Mouse (Mus musculus) yolk sac, embryonic 10.5 days (tissue): ENCODE measurements around the gene Alox5.

Experiments used
- DNase-seq: peaks from one replicate; pipeline ENCODE4 v3.0.0-alpha.2; 2017; ENCODE audit warnings: low spot score

The Alox5 gene

GRCm38 (mm10) chr6:116417518-116418315 is 43.3 kb downstream of the Alox5 start:
- no peak for DNase-seq

GRCm38 (mm10) chr6:116416000-116416552 is 44.9 kb downstream of the Alox5 start:
- DNase-seq = no peak

DNA sequence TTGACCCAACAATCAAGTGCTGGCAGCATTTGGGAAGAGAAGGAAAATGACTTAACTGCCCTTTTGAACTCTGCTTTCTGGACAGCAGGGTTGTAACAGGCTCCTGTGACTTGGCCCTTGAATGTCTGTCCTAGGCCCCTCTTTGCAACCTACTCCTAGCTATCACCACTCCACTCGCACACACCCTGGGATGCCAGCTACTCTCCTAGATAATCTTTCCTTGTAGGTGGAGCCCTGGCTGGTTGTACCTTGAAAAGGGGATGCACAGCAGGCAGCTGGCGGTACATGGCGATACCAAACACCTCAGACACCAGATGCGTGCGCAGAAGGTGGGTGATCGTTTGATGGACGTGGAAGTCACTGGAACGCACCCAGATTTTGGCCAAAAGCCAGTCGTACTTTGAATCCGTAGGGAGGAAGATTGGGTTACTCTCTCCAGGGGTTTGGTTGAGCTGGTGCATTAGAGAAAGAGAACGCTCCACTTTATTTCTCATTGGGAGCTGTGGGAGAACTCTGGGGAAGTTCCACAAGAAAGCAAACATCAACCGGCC is 45.8 kb downstream of the Alox5 start:
- DNase-seq = no peak

DNA sequence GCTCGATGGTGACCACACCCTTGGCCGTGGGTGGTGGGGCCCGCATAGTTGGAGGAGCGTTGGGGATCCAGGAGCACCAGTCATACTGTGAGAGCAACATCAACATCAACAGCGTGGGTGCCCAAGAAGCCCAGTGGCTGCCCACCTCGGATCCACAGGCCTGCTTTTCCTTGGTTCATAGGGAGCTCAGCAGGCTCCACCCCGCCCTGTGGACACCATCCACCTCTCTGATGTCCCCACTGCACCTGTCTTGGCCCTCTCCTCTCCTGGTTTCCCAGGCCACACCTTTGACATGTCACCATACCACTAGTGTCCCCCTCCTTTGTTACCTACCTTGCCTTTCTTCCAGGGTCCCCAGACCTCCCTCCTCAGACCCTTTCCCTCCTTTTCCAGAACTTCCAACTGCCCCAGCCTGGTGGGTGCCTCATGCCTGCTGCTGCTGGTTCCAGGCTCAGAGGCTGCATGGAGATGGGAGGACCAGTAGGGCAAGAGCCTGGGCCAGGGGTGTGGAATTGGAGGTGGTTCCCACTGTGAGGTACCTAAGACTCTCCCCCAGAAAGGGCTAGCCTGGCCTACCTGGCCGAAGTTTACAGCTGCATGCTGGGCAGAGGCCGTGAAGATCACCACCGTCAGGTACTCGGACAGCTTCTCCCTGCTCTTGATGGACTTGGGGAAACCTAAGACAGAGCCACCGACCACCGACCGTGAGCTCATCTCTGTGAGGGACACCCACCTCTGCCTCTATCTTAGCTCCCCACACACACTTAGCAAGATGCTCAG is 48.2 kb downstream of the Alox5 start:
- DNase-seq = no peak

DNA sequence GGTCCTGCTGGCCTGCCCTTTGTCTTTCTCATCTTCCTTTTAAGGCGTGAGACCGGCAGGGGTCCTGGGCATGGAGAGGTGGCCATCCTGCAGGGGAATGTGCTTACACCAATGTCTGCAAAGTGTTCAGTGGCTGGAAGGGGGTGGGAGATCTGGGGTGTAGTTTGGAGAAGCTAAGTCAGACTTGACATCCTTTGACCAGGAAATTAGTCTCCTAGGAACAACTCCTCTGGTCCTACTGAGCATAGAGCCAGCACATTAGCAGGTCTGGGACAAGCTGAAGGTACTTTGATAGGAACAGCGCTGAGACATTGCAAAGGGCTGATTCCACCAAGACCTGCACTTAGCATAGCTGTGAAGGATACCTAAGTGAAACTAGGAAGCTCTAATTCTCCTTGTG is 49.3 kb downstream of the Alox5 start:
- no peak for DNase-seq

DNA sequence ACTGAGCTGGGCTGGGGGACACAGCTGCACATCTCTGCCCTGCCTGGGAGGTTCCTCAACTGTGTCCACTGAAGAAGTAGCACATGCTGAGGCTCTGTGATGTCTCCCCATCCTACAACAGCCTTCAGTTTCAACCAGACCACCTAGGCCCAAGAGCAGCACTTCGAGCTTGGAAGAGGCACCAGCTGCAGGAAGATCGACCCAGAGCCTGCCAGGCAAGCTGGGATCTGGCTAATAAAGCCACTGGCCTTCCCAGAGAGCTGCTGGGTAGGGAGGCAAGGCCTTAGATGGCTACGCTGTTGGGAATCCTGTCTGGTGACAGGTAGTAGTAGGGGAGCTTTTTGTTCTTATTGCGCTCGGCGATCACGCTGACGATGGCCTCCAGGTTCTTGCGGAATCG is 50.5 kb downstream of the Alox5 start:
- DNase-seq = no peak

DNA sequence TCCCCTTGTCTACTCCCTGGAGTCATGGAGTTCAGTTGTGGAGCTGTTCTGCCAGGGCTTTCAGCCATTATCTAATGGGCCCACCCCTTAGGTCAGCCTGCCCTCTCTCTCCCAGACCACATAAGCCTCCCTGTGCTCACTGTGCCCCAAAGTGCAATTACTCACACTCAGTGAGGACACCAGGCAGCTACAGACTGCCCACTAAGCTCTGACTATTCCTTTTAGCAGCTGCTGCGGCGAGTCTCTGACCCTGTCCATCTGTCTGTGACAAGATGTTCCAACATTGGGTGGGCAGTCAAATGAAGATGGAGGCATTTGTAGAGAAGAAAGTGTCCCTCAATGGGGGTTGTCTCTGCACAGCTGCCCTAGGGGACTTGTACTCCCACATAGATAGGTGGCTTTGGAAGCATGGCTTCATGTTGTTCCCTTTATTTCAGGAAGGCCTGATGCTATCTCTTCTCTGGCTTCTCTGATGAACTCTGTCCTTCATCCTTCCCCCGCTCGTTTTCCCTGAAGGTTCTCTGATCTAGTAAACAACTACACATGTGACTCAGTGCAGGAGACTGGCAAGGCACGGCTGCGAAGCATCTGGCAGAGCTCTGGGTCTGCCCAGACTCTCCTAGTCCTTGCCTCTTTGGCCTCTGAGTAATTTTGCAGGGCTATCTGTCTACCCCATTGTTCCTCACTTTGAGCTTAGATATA is 52.9 kb downstream of the Alox5 start:
- no peak for DNase-seq

DNA sequence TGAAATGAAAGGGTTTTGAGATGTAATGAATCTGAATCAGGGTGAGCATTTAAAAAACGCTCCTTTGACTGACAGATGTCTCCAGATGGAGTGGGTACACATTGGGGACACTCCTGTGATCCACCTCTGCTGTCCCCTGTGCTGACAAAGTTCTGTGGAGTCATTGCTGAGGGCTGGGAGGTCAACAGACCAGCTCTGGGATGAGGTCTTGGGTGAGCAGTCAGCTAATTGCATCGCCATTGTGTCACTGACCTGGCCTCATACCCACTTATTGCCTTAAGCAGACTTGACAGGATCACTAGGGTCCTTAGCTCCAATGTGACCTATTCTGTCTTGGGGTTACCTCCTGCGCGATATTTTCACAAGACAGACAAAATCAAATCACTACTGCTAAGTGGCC is 53.8 kb downstream of the Alox5 start:
- no peak for DNase-seq

- DNase-seq = no peak
Measured at GRCm38 (mm10) chr6:116406680-116407079, 54.3 kb downstream of the Alox5 start.

- DNase-seq = no peak
Measured at GRCm38 (mm10) chr6:116406152-116406551, 54.8 kb downstream of the Alox5 start.

DNA sequence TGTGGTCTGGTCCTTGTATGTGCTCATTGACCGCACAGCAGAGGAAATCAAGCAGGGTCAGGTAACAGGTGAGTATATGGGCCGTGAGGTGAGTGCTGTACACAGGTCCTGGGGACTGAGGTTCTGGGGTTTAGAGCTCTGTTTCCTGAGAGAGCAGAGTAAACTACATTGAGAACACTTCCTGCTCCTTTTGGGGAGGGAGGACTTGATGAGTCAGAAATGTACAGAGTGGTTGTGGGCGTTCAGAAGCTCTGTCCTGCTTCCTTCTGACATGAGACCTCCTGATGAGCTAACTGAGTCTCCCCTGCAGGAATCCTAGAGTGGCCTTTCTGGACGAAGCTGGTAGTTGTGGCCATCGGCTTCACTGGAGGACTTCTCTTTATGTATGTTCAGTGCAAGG is 55.3 kb downstream of the Alox5 start:
- no peak for DNase-seq

- DNase-seq = no peak
Measured at GRCm38 (mm10) chr6:116405243-116405642, 55.7 kb downstream of the Alox5 start.

- DNase-seq = no peak
Measured at GRCm38 (mm10) chr6:116402426-116402825, 58.6 kb downstream of the Alox5 start.

GRCm38 (mm10) chr6:116401746-116402423 is 59.1 kb downstream of the Alox5 start:
- DNase-seq = no peak

DNA sequence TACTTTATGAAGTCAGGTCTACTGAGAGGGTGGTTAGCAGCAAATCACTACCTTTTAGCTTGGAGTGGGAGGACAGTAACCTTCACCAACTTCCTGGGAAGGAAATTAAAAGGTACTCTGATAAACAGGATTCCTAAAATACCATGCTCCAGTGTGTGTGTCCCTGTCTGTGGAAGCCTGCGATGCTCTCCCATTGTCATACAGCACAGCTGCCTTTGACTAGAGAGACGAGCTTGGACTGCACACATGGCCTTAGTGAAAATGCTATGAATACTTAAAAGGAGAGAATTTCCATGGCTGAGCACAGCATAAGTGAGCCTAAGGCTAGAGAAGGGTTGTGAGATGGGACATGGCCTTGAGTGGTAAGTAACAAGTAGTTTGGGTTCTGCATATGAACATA is 62.8 kb downstream of the Alox5 start:
- DNase-seq = no peak

DNA sequence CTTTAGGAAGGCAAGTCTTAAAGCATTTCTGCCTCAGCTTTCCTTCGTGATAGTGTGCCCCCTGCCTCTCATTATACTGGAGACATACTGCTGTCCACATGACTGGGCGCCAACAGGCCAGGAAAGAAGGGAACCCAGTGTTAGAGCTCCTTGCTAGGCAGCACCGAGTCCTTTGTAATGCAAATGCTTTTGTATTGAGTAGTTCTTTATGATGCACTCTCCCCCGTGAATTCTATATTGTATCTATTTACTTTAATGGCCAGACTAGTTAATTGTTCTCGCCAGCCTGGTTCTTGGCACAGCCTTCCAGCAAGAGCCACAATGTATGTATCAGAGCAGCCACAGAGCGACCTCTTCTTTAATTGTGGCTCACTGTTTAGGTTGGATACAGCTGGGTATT is 63.4 kb downstream of the Alox5 start:
- DNase-seq = no peak

GRCm38 (mm10) chr6:116394916-116395648 is 65.9 kb downstream of the Alox5 start:
- DNase-seq = no peak

DNA sequence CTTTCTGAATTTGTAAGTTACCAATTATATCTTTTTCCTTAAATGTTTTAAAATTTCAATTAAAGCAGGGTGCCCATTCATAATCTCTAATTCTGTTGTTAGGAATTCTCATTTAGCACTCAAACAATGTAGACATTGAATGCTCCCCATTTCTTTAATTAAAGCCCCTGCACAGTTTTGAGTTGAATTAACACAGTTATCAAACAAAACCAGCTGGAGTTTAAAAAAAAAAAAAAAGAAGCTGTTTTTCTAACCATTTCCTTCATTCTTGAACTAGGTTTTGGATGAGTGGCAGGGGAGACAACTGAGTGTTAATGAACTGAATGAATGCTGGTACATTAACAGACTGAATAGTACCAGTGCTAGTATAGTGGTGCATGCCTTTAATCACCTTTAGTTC is 71.5 kb downstream of the Alox5 start:
- DNase-seq = no peak

GRCm38 (mm10) chr6:116388068-116388467 is 72.9 kb downstream of the Alox5 start:
- DNase-seq = no peak

DNA sequence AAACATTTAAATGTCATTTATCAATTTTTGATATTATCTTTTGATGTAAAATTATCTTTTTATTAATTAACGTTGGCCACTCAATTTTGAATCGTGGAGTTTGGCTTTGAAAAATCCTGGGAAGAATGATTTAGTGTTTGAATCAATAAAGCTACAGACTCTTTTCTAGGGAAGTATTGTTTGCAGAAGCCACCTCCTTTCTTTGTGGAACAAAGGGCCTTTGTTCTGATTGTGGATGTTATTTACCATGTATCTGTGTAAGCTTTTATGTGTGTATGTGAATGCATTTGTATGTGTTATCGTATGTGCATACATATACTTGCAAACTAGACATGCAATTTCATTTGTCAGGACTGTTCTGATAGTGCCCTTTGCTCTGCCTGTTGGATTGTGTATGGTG is 74.5 kb downstream of the Alox5 start:
- DNase-seq = no peak

DNA sequence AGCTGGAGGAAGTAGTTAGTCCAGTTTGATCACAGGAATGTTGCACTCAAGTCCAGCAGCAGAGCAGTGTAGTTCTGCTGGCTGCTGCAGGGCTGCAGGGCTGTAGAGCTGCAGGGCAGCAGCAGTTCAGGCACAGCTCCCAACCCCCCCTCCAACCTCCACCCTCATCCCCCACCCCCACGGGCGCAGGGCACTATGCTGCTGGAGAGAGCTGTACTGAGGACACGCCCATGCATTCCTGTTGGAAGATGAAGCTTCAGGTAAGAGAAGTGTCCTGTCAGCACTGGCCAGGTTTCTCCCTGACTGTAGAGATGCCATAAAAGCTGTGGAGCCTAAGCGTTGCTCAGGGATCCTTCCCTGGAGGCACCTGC is 74.9 kb downstream of the Alox5 start:
- DNase-seq = peak; percentile 90
